Mouse (Mus musculus): ENCODE measurements at regions not wholly inside any gene's neighbourhood (a gene's known extent, or its start where the extent isn't known, plus 50 kb on each side); places are given as distances from the start of the nearest gene placed in this dataset.

DNA sequence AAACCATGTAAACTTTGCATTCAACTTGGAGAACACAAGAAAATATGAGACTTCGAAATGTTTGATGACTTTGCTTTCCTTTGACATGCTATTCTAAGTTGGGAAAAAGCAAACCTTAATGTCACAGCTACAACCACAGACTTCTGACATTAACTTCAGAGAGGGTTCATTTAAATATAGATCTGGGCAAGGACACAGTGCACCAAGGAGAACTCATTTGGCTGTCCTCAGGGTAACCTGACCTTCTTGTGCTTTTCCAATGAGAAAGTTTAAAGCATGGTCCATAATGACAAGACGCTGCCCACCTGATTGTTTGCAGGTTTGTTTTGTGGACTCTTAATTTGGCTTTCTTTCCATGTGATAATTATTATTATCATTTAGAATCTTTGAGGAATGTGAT lies 143.1 kb upstream of the Adamts5 start:
- TF ChIP-seq POLR2A (IDR thresholded peaks at IDR 0.05; ENCODE audit: borderline replicate concordance, extremely low read depth, insufficient read depth, insufficient read length, poor library complexity, severe bottlenecking) (no peak), CTCF (IDR thresholded peaks at IDR 0.05; ENCODE audit: borderline replicate concordance, extremely low read depth, insufficient read depth, insufficient read length) (no peak)

Measured in brain, embryonic 14.5 days (tissue).